Mouse (Mus musculus): ENCODE results near the gene Plcg2.

The Plcg2 gene

DNA sequence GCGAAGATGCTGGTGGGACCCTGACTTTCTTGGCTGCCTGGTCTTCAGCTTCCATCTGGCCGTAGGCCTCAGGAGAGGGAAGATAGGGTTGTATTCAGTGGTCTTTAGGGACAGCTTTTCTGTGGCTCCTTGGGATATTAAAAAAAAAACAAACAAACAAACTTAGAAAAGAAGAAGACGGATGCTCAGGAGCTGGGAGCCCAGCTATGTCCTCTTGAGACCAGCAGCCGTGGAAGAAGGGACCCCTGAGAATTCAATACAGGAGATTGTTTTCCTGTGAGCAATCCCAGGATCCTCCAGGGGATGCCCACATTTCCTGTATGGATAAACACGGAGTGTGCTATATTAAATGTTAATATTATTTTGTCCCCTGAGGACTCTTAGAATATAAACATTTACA is 177.1 kb downstream of the Plcg2 start:
- no peak for TF ChIP-seq GATA4 (IDR thresholded peaks at IDR 0.05; ENCODE audit: insufficient replicate concordance, low read length)

- TF ChIP-seq GATA4 (IDR thresholded peaks at IDR 0.05; ENCODE audit: insufficient replicate concordance, low read length): no peak
Observed at GRCm38 (mm10) chr8:117676460-117676859, 178.4 kb downstream of the Plcg2 start.

- TF ChIP-seq GATA4 (IDR thresholded peaks at IDR 0.05; ENCODE audit: insufficient replicate concordance, low read length): no peak
Observed at GRCm38 (mm10) chr8:117677011-117677410, 178.9 kb downstream of the Plcg2 start.

DNA sequence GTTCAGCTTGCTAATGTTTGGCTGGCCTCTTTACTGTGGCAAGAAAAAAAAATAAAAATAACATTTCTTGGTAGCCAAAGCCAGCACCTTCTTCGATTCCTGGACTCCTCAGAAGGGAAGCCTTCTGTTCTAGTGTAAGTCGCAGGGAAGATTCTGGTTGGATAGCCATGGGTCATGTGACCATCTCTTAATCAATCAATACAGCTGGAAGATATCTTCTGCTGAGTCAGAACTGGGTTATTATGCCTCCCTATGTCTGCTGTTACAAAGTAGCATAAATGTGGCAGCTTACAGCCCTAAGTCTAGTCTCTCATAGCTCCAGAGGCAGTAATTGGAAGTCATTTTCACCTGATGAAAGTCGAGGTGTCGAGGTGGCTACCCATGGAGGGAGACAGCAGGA is 180.6 kb downstream of the Plcg2 start:
- TF ChIP-seq GATA4 (IDR thresholded peaks at IDR 0.05; ENCODE audit: insufficient replicate concordance, low read length): no peak

GRCm38 (mm10) chr8:117683925-117684472 is 185.9 kb downstream of the Plcg2 start:
- no peak for TF ChIP-seq GATA4 (IDR thresholded peaks at IDR 0.05; ENCODE audit: insufficient replicate concordance, low read length)

DNA sequence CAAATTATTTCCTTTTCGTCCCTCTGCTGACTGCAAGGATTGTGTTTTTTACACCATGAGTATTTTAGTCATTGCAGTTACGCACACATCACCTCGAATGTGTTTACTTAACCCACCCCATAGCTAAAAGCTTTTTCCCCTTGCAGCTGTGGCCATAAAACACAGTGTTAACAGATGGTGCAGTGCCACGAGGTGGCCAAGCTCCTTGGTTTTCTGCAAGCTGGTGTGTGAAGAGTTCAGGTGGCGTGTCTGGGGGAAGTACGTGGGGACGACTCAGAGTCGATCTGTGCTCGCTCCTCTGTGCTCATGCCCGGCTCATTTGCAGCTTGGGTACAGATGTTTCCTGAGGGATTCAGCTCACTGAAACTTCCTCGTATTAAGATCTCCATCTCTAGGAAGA is 186.4 kb downstream of the Plcg2 start:
- no peak for TF ChIP-seq GATA4 (IDR thresholded peaks at IDR 0.05; ENCODE audit: insufficient replicate concordance, low read length)

Measured in liver, adult (tissue).